Comparison of ENCODE assay signal across 8 mouse cellular contexts in the genomic region with DNA sequence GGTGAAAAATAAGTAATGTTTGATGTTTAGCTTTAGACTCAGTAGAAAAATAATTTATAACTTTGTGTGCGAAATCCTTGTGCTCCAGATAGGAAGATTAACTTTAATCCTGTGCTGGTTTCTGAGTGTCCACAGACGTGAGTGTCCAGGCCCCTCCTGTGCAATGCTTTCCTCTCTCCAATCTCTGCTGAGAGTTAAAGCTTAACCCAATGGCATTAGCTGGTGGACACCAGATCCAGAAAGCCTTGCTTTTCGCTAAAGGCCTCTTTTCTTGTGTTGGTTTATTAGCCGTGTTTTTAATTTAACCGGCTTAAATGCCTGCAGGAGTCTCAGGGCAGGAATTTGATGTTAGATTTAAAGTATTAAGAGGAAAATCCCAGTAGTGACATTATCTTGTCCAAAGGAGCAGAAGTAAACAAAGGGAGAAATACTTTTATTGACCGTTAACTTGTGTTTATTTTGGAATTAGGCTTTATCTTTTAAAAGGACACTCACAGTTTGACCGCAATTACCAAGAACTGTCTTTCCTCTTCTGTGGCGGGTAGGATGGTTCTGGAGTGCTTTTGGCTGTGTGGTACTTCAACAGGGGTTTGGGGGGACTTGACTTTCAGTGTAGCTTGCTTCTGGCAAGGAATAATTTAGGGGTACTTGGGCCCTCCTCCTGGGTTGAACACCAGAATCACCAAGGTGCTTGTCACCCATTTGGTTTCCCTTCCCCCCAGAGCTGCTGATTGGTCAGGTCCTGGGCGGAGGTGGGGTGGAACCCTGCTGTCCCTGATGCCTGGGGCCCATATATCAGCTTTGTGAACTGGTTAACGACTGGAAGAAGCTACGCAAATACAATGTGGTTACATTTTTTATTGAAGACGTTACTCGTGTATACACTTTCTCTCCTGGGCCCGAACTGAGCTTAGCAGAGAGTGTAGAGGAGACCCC.
DNase-seq lines count a peak whose midpoint lies in the region; ATAC-seq and TF ChIP-seq lines count a peak whose summit lies in the region.

No protein-coding gene starts in this region.

- peak overlapping the region; percentile 89 for H3K4me2 ChIP-seq in heart, embryonic 16.5 days (ENCODE audit: low read depth, low read length)
- peak overlapping the region; percentile 100 for H3K4me2 ChIP-seq in liver, embryonic 14.5 days (ENCODE audit: low read depth)

- H3K27me3 ChIP-seq in heart, embryonic 16.5 days (ENCODE audit: control insufficient read depth, insufficient read depth, low read length): no peaks in the 10 kb centered on the region
- no peaks in the 10 kb centered on the region for H3K27me3 ChIP-seq in liver, embryonic 14.5 days (ENCODE audit: control insufficient read depth, insufficient read depth, low read length)

- H3K4me1 ChIP-seq in bone marrow macrophage, adult 2 months (ENCODE audit: control insufficient read depth, insufficient read depth, low read length): peaks cover 67% of the 10 kb centered on the region
- H3K4me1 ChIP-seq in heart, embryonic 16.5 days (ENCODE audit: control insufficient read depth, insufficient read depth, low read length): peaks cover 39% of the 10 kb centered on the region
- peaks cover 72 to 75% of the 10 kb centered on the region in 2 experiments for H3K4me1 ChIP-seq in liver, embryonic 14.5 days (replicated peaks; ENCODE audit: control insufficient read depth in 2 of 2, insufficient read depth in 2 of 2, low read length in 1 of 2)

- 0 out of 2 replicates have a peak, but pooled peaks have one; percentile 8 for TF ChIP-seq EP300 in liver, embryonic 14.5 days (IDR thresholded peaks at IDR 0.05; ENCODE audit: low read depth)

- ATAC-seq in heart, embryonic 16.5 days (replicated peaks; ENCODE audit: extremely low read depth, insufficient read depth, low FRiP score): 0 out of 2 replicates have a peak, but pooled peaks have one; percentile 8
- peak; percentile 92 for ATAC-seq in liver, embryonic 14.5 days (ENCODE audit: insufficient read depth)

- peak overlapping the region; percentile 92 for H3K27ac ChIP-seq in gastrocnemius, adult 2 months
- H3K27ac ChIP-seq in bone marrow macrophage, adult 2 months (ENCODE audit: insufficient read depth, low read depth, low read length): peak overlapping the region; percentile 87
- peak overlapping the region; percentile 87 for H3K27ac ChIP-seq in heart, embryonic 16.5 days (ENCODE audit: low read length)
- peak overlapping the region; percentile 96 for H3K27ac ChIP-seq in liver, embryonic 14.5 days

- TF ChIP-seq POLR2A in bone marrow macrophage, adult 2 months (IDR thresholded peaks at IDR 0.05; ENCODE audit: borderline replicate concordance, low read depth, low read length): no peak

- TF ChIP-seq CTCF in gastrocnemius, adult 2 months (IDR thresholded peaks at IDR 0.05): no peak
- TF ChIP-seq CTCF in bone marrow macrophage, adult 2 months (IDR thresholded peaks at IDR 0.05; ENCODE audit: low read depth, low read length): no peak
- TF ChIP-seq CTCF in liver, embryonic 14.5 days (IDR thresholded peaks at IDR 0.05; ENCODE audit: low read depth): no peak

- intact Hi-C loops in gastrocnemius, adult 2 months (cut with DNase I): loop anchor here (10.0 kb wide), 1 partner anchor 55 kb away; no protein-coding TSS in a partner anchor
- intact Hi-C loops in left cerebral cortex, postnatal 4 days (cut with DNase I): loop anchor here (10.0 kb wide), 1 partner anchor 55 kb away; no protein-coding TSS in a partner anchor

- peak; percentile 43 for DNase-seq in gastrocnemius, adult 2 months
- no peak for DNase-seq in gastrocnemius, postnatal 25 days
- DNase-seq in liver, embryonic 14.5 days (ENCODE audit: low read depth in 3 of 3, low spot score in 3 of 3): peak; percentile 81 to 83 (median 83)
- DNase-seq in spleen, postnatal 4 days (ENCODE audit: low spot score in 2 of 2): peak; percentile 80 to 86
- no peak for DNase-seq in left cerebral cortex, postnatal 4 days
- DNase-seq in layer of hippocampus, postnatal 36 days: no peak

- H3K36me3 ChIP-seq in heart, embryonic 16.5 days (ENCODE audit: control insufficient read depth, insufficient read depth): no peaks in the 10 kb centered on the region
- H3K36me3 ChIP-seq in liver, embryonic 14.5 days (replicated peaks; ENCODE audit: control insufficient read depth, insufficient read depth, low read depth): peaks cover 17% of the 10 kb centered on the region

- H3K9ac ChIP-seq in heart, embryonic 16.5 days (ENCODE audit: low read length): peak overlapping the region; percentile 71
- peak overlapping the region; percentile 95 for H3K9ac ChIP-seq in liver, embryonic 14.5 days (replicated peaks)

- no peaks in the 10 kb centered on the region for H3K9me3 ChIP-seq in heart, embryonic 16.5 days (replicated peaks; ENCODE audit: control insufficient read depth, low read length)
- H3K9me3 ChIP-seq in liver, embryonic 14.5 days (ENCODE audit: control insufficient read depth, low read length): no peaks in the 10 kb centered on the region

- peak overlapping the region; percentile 72 for H3K4me3 ChIP-seq in gastrocnemius, adult 2 months
- H3K4me3 ChIP-seq in bone marrow macrophage, adult 2 months (ENCODE audit: insufficient read depth, low read length): peak overlapping the region; percentile 59
- peak overlapping the region; percentile 54 for H3K4me3 ChIP-seq in heart, embryonic 16.5 days (ENCODE audit: low read length)
- peak overlapping the region; percentile 90 to 92 for H3K4me3 ChIP-seq in liver, embryonic 14.5 days (ENCODE audit: insufficient read depth in 1 of 2, low read depth in 2 of 2, low read length in 2 of 2)

- 51% methylated on average over 14 of the region's 14 CpGs for WGBS in heart, embryonic 16.5 days
- WGBS in liver, embryonic 14.5 days (ENCODE audit: insufficient replicate concordance): 15% methylated on average over 14 of the region's 14 CpGs

Comparison
In these comparisons a context has a peak if more than half of its experiments do, and no peak if none do; other contexts are left out.
1. DNase-seq: peak in gastrocnemius, adult 2 months (single experiment), liver, embryonic 14.5 days (3 of 3) and spleen, postnatal 4 days (2 of 2); none in gastrocnemius, postnatal 25 days (single experiment), left cerebral cortex, postnatal 4 days (single experiment) and layer of hippocampus, postnatal 36 days (0 of 2).
2. Peak in every context shown above with its lines, with median percentiles within 50 percentile points of each other: H3K27ac ChIP-seq and H3K4me3 ChIP-seq.